Mouse (Mus musculus): ENCODE measurements around the gene Grb7. TPM values are rescaled to one million over a fixed set of nuclear protein-coding genes. Genes with fewer than 3 reads are reported as not detected.

The Grb7 gene
- polyA plus RNA-seq, 1 experiment, result 137 TPM

- H3K4me1 ChIP-seq (ENCODE audit: control insufficient read depth, insufficient read depth, insufficient read length, low read length), result no peaks in the 10 kb centered on the region
- 47% methylated on average over 22 of the region's 22 CpGs for WGBS
- H3K36me3 ChIP-seq (ENCODE audit: control insufficient read depth, insufficient read depth, low read length), result no peaks in the 10 kb centered on the region
- no peak overlapping the region for H3K4me3 ChIP-seq (ENCODE audit: low read depth, low read length)
- H3K27me3 ChIP-seq (ENCODE audit: control insufficient read depth, insufficient read depth, low read length), result no peaks in the 10 kb centered on the region
- TF ChIP-seq POLR2A (IDR thresholded peaks at IDR 0.05; ENCODE audit: low read depth, low read length) (no peak), CTCF (IDR thresholded peaks at IDR 0.05; ENCODE audit: extremely low read depth, insufficient read length, insufficient replicate concordance, low read depth, low read length) (no peak)
- no peak overlapping the region for H3K27ac ChIP-seq (ENCODE audit: insufficient read depth, low read depth, low read length)
Observed at GRCm38 (mm10) chr11:98497388-98498288, 51.4 kb downstream of the Grb7 start.

- no peaks in the 10 kb centered on the region for H3K27me3 ChIP-seq (ENCODE audit: control insufficient read depth, insufficient read depth, low read length)
- H3K36me3 ChIP-seq (ENCODE audit: control insufficient read depth, insufficient read depth, low read length), result no peaks in the 10 kb centered on the region
- no peak overlapping the region for H3K4me3 ChIP-seq (ENCODE audit: low read depth, low read length)
- no peaks in the 10 kb centered on the region for H3K4me1 ChIP-seq (ENCODE audit: control insufficient read depth, insufficient read depth, insufficient read length, low read length)
- TF ChIP-seq CTCF (IDR thresholded peaks at IDR 0.05; ENCODE audit: extremely low read depth, insufficient read length, insufficient replicate concordance, low read depth, low read length), result no peak
- TF ChIP-seq POLR2A (IDR thresholded peaks at IDR 0.05; ENCODE audit: low read depth, low read length), result no peak
- no peak overlapping the region for H3K27ac ChIP-seq (ENCODE audit: insufficient read depth, low read depth, low read length)
- 45% methylated on average over 3 of the region's 3 CpGs for WGBS
Observed at GRCm38 (mm10) chr11:98504926-98505325, 58.7 kb downstream of the Grb7 start.

Other genes starting within 250 kb of the Grb7 start
- 3.6 and 8.1 TPM in 2 replicates for gene Cdk12, start 243.3 kb upstream of the Grb7 start, polyA plus RNA-seq (2012; rRNA removed)
- 0.11 and 0.13 TPM in 2 replicates for gene Neurod2, start 116.7 kb upstream of the Grb7 start, polyA plus RNA-seq (2012; rRNA removed)
- 86.8 and 270 TPM in 2 replicates for gene Ppp1r1b, start 98.0 kb upstream of the Grb7 start, polyA plus RNA-seq (2012; rRNA removed)
- 47.0 and 76.5 TPM in 2 replicates for gene Stard3, start 88.0 kb upstream of the Grb7 start, polyA plus RNA-seq (2012; rRNA removed)
- gene Tcap, start 62.6 kb upstream of the Grb7 start, polyA plus RNA-seq (2012; rRNA removed), result 0.24 and 0.42 TPM in 2 replicates
- gene Pnmt, start 59.9 kb upstream of the Grb7 start, polyA plus RNA-seq (2012; rRNA removed), result not detected in 2 replicates
- gene Pgap3, start 45.9 kb upstream of the Grb7 start, polyA plus RNA-seq (2012; rRNA removed), result 26.0 and 52.1 TPM in 2 replicates
- gene Erbb2, start 33.9 kb upstream of the Grb7 start, polyA plus RNA-seq (2012; rRNA removed), result 40.2 and 105 TPM in 2 replicates
- gene Mien1, start 7.4 kb upstream of the Grb7 start, polyA plus RNA-seq (2012; rRNA removed), result 17.2 and 37.7 TPM in 2 replicates
- gene Ikzf3, start 99.6 kb downstream of the Grb7 start, polyA plus RNA-seq (2012; rRNA removed), result 6.6 and 9.7 TPM in 2 replicates
- gene Zpbp2, start 104.7 kb downstream of the Grb7 start, polyA plus RNA-seq (2012; rRNA removed), result not detected in 2 replicates
- gene Ormdl3, start 141.0 kb downstream of the Grb7 start, polyA plus RNA-seq (2012; rRNA removed), result 46.3 and 105 TPM in 2 replicates
- gene Lrrc3c, start 151.9 kb downstream of the Grb7 start, polyA plus RNA-seq (2012; rRNA removed), result not detected in 2 replicates
- gene Gm12355, start 179.3 kb downstream of the Grb7 start, polyA plus RNA-seq (2012; rRNA removed), result not detected in 2 replicates
- not detected in 2 replicates for gene Gsdma3, start 180.0 kb downstream of the Grb7 start, polyA plus RNA-seq (2012; rRNA removed)
- gene Gsdma2, start 200.4 kb downstream of the Grb7 start, polyA plus RNA-seq (2012; rRNA removed), result 0.49 and 75.8 TPM in 2 replicates
- 0.25 and 0.41 TPM in 2 replicates for gene Gsdma, start 218.0 kb downstream of the Grb7 start, polyA plus RNA-seq (2012; rRNA removed)
- 86.4 and 139 TPM in 2 replicates for gene Psmd3, start 236.2 kb downstream of the Grb7 start, polyA plus RNA-seq (2012; rRNA removed)

All from small intestine, adult 2 months (tissue).